9 mouse cellular contexts compared by ENCODE assay signal in the genomic region with DNA sequence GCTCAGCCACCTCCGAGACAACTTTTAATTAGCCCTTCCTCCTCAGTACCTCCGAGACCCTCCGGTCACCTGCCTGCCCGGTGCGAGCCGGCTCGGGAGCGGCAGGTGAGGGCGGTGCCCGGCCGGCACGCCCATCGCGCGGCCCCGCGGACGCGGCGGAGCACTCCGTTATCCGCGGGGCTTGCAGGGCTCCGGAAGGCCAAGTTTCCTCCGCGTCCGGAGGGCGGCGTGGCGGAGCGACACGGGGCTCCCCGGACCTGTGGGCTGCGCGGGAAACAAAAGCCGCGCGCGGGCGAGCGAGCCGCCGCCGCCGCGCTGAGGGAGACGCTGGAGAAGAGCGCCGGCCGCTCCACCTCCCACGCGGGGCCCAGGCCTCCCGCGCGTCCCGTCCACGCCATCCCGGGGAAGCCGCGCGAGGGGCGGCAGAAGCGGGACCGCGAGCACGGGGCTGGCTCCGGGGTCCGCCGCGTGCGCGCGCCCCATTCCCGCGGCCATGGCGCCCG. TPM values are rescaled to one million over a fixed set of nuclear protein-coding genes. Genes with fewer than 3 reads are reported as not detected.
DNase-seq lines count a peak whose midpoint lies in the region; ATAC-seq and TF ChIP-seq lines count a peak whose summit lies in the region.
"Had no signal": no experiment of that assay in that cellular context is flagged by ENCODE, and none has a peak within 500 bp of the region (broad histone marks: within the 10 kb centered on the region; RNA-seq: fewer than 3 reads in every experiment).

No protein-coding gene starts in this region.

- under 1% methylated on average over 72 of the region's 77 CpGs for WGBS in intestine, embryonic 15.5 days
- 1% methylated on average over 23 of the region's 77 CpGs for WGBS in liver, embryonic 12.5 days (ENCODE audit: insufficient replicate concordance)
- under 1% methylated on average over 61 of the region's 77 CpGs for WGBS in midbrain, embryonic 16.5 days
- WGBS in stomach, embryonic 15.5 days: under 1% methylated on average over 60 of the region's 77 CpGs

- peak overlapping the region; percentile 65 for H3K4me3 ChIP-seq in layer of hippocampus, adult 2 months
- peak overlapping the region; percentile 97 for H3K4me3 ChIP-seq in intestine, embryonic 15.5 days (replicated peaks)
- peak overlapping the region; percentile 82 for H3K4me3 ChIP-seq in liver, embryonic 12.5 days
- H3K4me3 ChIP-seq in midbrain, embryonic 16.5 days (ENCODE audit: low read depth, low read length): peak overlapping the region; percentile 89
- H3K4me3 ChIP-seq in stomach, embryonic 15.5 days (replicated peaks): peak overlapping the region; percentile 87

- no peaks in the 10 kb centered on the region for H3K36me3 ChIP-seq in intestine, embryonic 15.5 days
- H3K36me3 ChIP-seq in liver, embryonic 12.5 days: peaks cover 4% of the 10 kb centered on the region
- H3K36me3 ChIP-seq in midbrain, embryonic 16.5 days (ENCODE audit: control insufficient read depth, insufficient read depth, low read length): no peaks in the 10 kb centered on the region
- no peaks in the 10 kb centered on the region for H3K36me3 ChIP-seq in stomach, embryonic 15.5 days

- no peaks in the 10 kb centered on the region for H3K27me3 ChIP-seq in intestine, embryonic 15.5 days (replicated peaks)
- no peaks in the 10 kb centered on the region for H3K27me3 ChIP-seq in liver, embryonic 12.5 days (replicated peaks)
- H3K27me3 ChIP-seq in midbrain, embryonic 16.5 days (ENCODE audit: control insufficient read depth, insufficient read depth, low read depth, low read length): no peaks in the 10 kb centered on the region
- H3K27me3 ChIP-seq in stomach, embryonic 15.5 days (replicated peaks): no peaks in the 10 kb centered on the region

- H3K9me3 ChIP-seq in intestine, embryonic 15.5 days: no peaks in the 10 kb centered on the region
- H3K9me3 ChIP-seq in liver, embryonic 12.5 days (replicated peaks): no peaks in the 10 kb centered on the region
- H3K9me3 ChIP-seq in midbrain, embryonic 16.5 days (replicated peaks; ENCODE audit: control insufficient read depth, low read length, poor library complexity, severe bottlenecking): no peaks in the 10 kb centered on the region
- H3K9me3 ChIP-seq in stomach, embryonic 15.5 days: no peaks in the 10 kb centered on the region

- H3K27ac ChIP-seq in layer of hippocampus, adult 2 months: peak overlapping the region; percentile 86
- peak overlapping the region; percentile 81 for H3K27ac ChIP-seq in intestine, embryonic 15.5 days
- H3K27ac ChIP-seq in liver, embryonic 12.5 days: peak overlapping the region; percentile 84
- peak overlapping the region; percentile 87 for H3K27ac ChIP-seq in midbrain, embryonic 16.5 days (ENCODE audit: low read length)
- H3K27ac ChIP-seq in stomach, embryonic 15.5 days: peak overlapping the region; percentile 86

- peak; percentile 75 for ATAC-seq in intestine, embryonic 15.5 days
- ATAC-seq in liver, embryonic 12.5 days: peak; percentile 2; the same call in 1 of the 2 replicates
- peak; percentile 74 for ATAC-seq in midbrain, embryonic 16.5 days
- peak; percentile 33 for ATAC-seq in stomach, embryonic 15.5 days (ENCODE audit: insufficient read depth, low FRiP score, low read depth)

- intact Hi-C loops in gastrocnemius, postnatal 14 days (cut with DNase I; ENCODE audit: low total_unique reads): loop anchor here (5.0 kb wide), 1 partner anchor 37 kb away; no protein-coding TSS in a partner anchor

- peak overlapping the region; percentile 75 for H3K4me2 ChIP-seq in intestine, embryonic 15.5 days (replicated peaks)
- H3K4me2 ChIP-seq in liver, embryonic 12.5 days: peak overlapping the region; percentile 96
- peak overlapping the region; percentile 90 for H3K4me2 ChIP-seq in midbrain, embryonic 16.5 days (ENCODE audit: low read length)
- peak overlapping the region; percentile 67 for H3K4me2 ChIP-seq in stomach, embryonic 15.5 days

- peaks cover 8% of the 10 kb centered on the region; the same call in 1 of the 2 replicates for H3K4me1 ChIP-seq in intestine, embryonic 15.5 days (replicated peaks)
- H3K4me1 ChIP-seq in liver, embryonic 12.5 days: peaks cover 23% of the 10 kb centered on the region
- H3K4me1 ChIP-seq in midbrain, embryonic 16.5 days (ENCODE audit: control insufficient read depth, insufficient read depth, low read length): peaks cover 15% of the 10 kb centered on the region
- H3K4me1 ChIP-seq in stomach, embryonic 15.5 days: no peaks in the 10 kb centered on the region

- TF ChIP-seq CTCF in layer of hippocampus, adult 2 months (conservative IDR thresholded peaks at IDR 0.05): peak; percentile 45

- peak overlapping the region; percentile 69 for H3K9ac ChIP-seq in intestine, embryonic 15.5 days
- peak overlapping the region; percentile 84 for H3K9ac ChIP-seq in liver, embryonic 12.5 days
- peak overlapping the region; percentile 84 for H3K9ac ChIP-seq in midbrain, embryonic 16.5 days (ENCODE audit: low read depth, low read length)
- H3K9ac ChIP-seq in stomach, embryonic 15.5 days: peak overlapping the region; percentile 76

- DNase-seq in layer of hippocampus, adult 2 months (ENCODE audit: low spot score in 2 of 2): peak in 1 of 2 experiments; percentile 28
- DNase-seq in layer of hippocampus, adult 8-10 months (ENCODE audit: low spot score in 2 of 2): no peak
- DNase-seq in cerebellum, adult 18-20 months: peak; percentile 42 to 63
- DNase-seq in gastrocnemius, postnatal 14 days: peak; percentile 51

RNA-seq across cellular contexts. Expression of gene Fkbp5, which starts 31.8 kb away (rescaled TPM):
- total RNA-seq in layer of hippocampus, adult 2 months (2021): 10 to 100 TPM; 80.8 to 90.5 TPM
- total RNA-seq in layer of hippocampus, adult 8-10 months (2022): 10 to 100 TPM; 70.6 to 79.4 (median 72.7) TPM
- 100 to 1,000 TPM in 1 of 2 experiments, 1 to 10 TPM in 1; 9.2 to 104 TPM for total RNA-seq in gastrocnemius, postnatal 14 days (2021)
- polyA plus RNA-seq in intestine, embryonic 15.5 days (2015; fragmentation: Nextera tagmentation; extraction: Ambion mirVana): 25.9 and 26.6 TPM in 2 replicates
- 16.6 and 17.0 TPM in 2 replicates for polyA plus RNA-seq in liver, embryonic 12.5 days (2016; fragmentation: Nextera tagmentation; extraction: Ambion mirVana)
- 36.3 and 40.5 TPM in 2 replicates for polyA plus RNA-seq in midbrain, embryonic 16.5 days (2015; fragmentation: Nextera tagmentation; extraction: Ambion mirVana)
- polyA plus RNA-seq in stomach, embryonic 15.5 days (2015; fragmentation: Nextera tagmentation; extraction: Ambion mirVana): 24.1 and 24.6 TPM in 2 replicates

RNA-seq across cellular contexts. Expression of gene Armc12, which starts 45.1 kb away (rescaled TPM):
- not detected for total RNA-seq in layer of hippocampus, adult 2 months (2021)
- total RNA-seq in layer of hippocampus, adult 8-10 months (2022): not detected
- total RNA-seq in gastrocnemius, postnatal 14 days (2021): not detected
- not detected in 2 replicates for polyA plus RNA-seq in intestine, embryonic 15.5 days (2015; fragmentation: Nextera tagmentation; extraction: Ambion mirVana)
- not detected in 2 replicates for polyA plus RNA-seq in liver, embryonic 12.5 days (2016; fragmentation: Nextera tagmentation; extraction: Ambion mirVana)
- polyA plus RNA-seq in midbrain, embryonic 16.5 days (2015; fragmentation: Nextera tagmentation; extraction: Ambion mirVana): not detected in 2 replicates
- not detected in 2 replicates for polyA plus RNA-seq in stomach, embryonic 15.5 days (2015; fragmentation: Nextera tagmentation; extraction: Ambion mirVana)
- total RNA-seq: left cerebral cortex, adult 8-10 months had no signal

Comparison
In these comparisons a context has a peak if more than half of its experiments do, and no peak if none do; other contexts are left out.
1. DNase-seq: peak in cerebellum, adult 18-20 months (2 of 2) and gastrocnemius, postnatal 14 days (single experiment); none in layer of hippocampus, adult 8-10 months (0 of 2).
2. ATAC-seq: peak in every context shown above with its lines; median percentile 75 in intestine, embryonic 15.5 days; 74 in midbrain, embryonic 16.5 days; 33 in stomach, embryonic 15.5 days; 2 in liver, embryonic 12.5 days.
3. Peak in every context shown above with its lines, with median percentiles within 50 percentile points of each other: H3K27ac ChIP-seq, H3K4me3 ChIP-seq, H3K4me2 ChIP-seq and H3K9ac ChIP-seq.